Mouse (Mus musculus) lung, postnatal 4 days (tissue): ENCODE data around the gene Bcl10.
A peak's percentile ranks its signal among the peaks of the same experiment; 100 is the strongest.
"Not testable (repeated sequence)": the region's sequence is repeated elsewhere in the genome, so short reads cannot be mapped to it uniquely, and the experiment has no call there.

ENCODE experiments used
- DNase-seq, 2 experiments: peaks; one replicate each; pipeline ENCODE4 v3.0.0; 2021

Bcl10 gene

DNA sequence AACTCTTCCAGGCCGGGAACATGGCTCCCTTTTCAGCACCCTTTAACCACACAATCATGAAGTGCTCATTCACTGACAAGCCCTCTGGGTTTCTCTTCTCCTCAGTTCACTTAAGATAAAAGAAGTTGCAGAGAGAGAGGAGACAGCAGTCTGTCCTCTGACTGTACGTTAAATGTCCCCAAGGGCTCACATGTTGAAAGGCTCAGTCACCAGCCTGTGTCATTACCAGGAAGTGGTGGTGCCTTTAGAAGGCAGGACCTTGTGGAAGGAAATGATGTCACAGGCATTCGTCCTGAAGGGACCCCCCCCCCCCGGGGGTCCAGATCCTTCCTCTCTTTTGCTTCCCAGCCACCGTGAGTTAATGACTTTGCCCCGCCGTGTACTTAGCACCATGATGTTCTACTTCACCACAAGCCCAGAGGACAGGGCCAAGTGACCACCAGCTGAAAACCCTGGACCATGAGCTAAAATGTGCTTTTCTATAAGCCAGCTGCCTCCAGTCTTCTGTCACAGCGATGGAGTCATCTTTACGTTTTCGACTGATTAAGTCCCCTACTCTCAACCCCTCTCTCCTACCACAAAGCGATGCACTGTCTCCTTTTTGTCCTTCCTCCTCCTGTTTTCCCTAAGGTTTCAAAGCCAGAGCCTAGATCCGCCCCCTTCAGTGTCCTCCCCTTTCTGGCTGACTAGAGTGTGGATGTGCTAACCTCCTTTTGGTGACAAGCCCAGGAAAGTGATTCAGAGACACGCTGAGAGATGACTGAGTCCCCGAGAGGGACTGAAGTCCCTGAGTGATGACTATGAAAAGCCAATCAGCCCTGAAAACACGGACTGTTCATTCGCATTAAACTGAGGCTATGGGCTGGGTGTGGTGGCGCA lies 28.9 kb downstream of the Bcl10 start:
- DNase-seq, result no peak

DNA sequence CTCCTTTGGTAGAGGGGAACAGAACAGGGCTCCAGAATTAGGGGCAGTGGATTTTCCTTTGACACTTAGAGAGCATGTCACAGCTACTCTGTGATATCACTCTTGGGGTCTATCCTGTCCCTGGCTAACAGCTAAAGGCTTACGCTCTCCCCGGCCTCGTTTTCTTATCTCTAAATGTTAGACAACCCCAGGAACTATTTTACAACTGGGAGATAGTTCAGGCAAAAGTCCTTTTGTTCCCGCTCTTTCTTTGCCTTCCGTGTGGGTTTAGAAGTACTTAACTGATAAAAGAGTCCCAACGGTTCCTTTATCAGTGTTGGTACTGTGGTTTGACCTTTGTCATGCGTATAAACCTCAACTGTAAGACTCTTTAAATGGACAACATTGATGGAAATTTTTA lies 30.3 kb downstream of the Bcl10 start:
- DNase-seq, result no peak

DNA sequence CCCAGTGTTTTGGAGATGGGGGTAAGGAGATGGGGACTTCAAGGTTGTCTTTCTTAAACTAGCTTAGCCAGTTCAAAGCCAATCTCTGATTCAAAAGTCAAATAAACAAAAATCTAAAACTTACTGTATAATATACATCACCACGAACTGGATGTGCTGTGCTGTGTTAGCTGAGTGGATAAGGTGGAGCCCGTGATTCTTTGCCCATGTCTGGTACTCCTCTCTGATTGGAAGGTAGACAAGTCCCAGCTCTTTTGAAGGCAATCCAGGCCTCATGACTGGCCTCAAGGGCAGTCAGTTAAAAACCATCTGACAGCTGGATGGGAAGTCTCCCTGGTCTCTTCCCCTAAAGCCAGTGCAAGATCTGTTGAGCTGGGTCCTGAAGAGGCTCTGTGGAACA lies 30.8 kb downstream of the Bcl10 start:
- DNase-seq, result no peak

DNA sequence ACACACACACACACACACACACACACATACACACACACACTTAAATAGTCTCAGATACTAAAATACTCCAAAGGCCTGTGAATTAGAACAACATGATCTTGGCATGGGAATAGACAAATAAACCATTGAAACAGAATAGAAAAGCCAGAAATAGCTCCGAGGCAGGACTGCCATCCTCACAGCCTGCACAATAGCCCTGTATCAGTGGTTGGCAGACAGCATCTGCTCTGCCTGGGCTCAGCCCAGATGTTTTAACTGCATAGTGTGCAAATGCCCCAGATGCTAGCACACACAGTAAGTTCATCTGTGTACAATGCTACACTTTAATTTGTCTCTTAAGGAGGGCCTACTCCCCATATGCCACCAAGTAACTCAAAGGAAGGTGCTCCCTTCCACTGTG lies 37.2 kb downstream of the Bcl10 start:
- DNase-seq, result no peak

DNA sequence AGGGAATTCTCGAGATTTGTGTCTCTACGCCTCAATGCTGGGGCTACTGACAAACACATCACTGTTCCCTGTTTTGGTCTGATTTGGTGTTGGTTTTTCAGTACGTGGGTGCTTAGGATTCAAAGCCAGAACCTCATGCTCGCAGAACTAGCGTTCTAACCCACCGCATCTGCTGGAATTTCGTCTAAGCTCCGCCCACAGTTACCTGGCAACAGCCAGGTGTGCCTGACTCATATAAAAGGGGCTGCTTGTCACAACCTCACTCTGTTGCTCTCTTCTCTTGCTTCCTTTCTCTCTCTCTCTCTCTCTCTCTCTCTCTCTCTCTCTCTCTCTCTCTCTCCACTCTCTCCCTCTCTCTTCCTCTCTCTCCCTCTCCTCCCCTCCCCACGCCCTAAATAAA lies 39.8 kb downstream of the Bcl10 start:
- DNase-seq, result peak; percentile 34 to 48

DNA sequence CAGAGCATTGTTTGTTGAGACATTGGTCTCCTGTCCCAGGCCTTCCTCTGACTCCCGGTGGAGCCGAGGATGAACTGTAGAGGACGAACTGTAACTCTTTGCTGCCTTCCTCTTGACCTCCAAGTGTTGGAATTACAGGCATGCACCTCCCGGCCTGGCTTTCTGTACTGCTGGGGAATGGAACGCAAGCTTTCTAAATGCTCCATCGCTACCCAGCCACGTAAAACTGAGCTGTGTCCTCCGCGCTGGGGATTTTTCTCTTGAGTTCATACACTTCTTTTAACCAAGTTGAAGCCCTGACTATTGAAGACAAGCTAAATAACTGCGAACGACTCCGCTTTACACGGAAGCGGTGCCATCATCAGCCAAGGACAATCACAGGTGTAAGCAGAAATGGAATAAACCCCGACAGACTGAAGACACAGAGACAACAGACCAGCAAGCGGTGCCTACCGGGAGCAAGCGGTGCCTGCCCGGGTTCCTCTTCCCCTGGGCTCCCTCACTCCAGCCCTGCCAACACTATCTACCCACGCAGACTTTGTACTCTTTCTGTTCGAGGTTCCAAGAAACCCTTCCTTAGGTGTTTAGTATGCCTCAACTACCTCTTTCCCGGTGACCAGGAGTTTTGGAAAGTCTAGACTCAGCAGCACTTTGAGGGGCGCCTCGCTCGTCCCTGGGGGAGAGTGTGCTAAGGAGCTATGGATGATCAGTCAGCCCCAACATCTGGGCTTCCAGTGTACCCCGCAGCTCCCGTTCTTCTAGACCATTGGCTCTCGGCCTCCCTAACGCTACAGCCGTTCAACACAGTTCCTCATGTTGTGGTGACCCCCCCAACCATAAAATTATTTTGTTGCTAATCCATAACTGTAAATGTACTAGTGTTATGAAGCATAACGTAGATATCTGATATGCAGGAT lies 40.8 kb downstream of the Bcl10 start:
- DNase-seq, result peak; percentile 47 to 67

DNA sequence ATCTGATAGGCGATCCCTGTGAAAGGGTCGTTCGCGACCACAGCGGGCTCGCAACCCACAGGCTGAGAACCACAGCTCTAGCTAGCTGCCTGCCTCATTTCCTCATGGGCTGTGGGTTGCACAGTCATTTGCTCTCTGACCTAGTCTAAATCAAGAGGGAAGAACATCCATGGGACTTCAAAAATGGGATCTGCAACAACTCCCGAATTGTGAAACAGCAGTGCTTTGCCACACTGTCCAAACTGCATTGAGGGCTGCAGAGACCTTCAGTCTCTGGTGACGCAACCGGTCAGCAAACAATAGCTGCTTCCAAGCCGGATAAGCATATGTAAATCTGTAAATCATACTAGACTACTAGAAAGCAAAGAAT lies 41.4 kb downstream of the Bcl10 start:
- DNase-seq, result peak; percentile 75 to 83

DNA sequence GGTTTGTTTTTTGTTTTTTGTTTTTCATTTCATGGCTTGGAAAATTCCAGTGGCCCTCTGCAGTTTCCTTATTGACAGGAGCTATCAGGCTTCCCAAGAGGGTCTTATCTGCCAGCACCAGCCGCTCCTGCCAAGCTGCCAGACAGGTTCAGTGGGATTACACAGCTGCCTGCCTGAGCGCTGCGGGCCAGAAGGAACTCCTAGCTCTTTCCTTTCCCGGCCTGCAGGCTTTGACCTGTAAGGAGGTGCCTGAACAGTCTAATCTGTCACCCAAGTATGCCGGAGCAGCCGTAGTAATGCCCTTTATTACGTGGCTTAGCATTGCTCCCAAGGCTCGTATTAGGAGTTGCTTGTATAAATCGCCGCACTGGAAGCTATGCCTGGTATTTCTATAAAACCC lies 41.9 kb downstream of the Bcl10 start:
- DNase-seq, result peak; percentile 83 to 92

DNA sequence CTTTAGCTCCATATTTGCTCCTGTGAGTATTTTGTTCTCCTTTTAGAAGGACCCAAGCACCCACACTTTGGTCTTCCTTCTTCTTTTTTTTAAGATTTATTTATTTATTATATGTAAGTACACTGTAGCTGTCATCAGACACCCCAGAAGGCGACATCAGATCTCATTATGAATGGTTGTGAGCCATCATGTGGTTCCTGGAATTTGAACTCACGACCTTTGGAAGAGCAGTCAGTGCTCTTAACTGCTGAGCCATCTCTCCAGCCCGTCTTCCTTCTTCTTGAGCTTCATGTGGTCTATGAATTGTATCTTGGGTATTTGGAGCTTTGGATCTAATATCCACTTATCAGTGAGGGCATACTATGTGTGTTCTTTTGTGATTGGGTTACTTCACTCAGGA lies 43.0 kb downstream of the Bcl10 start:
- DNase-seq, result not testable (repeated sequence)

DNA sequence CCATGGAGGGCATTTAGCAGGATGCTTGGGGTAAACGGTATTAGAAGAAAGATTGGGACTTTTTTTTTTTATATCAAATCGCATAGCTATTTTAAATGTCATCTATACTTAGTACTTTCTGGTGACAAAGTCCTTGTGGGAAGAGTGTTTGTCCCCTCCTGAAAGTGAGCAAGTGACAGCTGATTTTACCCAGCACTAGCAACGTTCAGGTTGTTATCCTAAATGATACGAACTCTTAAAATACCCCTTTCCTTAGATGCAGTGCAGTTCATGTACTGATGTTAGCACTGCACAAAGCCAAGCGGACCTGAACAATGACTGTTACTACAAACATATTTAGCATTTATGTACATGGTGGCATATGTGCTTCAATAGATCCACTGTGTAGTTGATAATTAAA lies 44.2 kb downstream of the Bcl10 start:
- DNase-seq, result no peak

DNA sequence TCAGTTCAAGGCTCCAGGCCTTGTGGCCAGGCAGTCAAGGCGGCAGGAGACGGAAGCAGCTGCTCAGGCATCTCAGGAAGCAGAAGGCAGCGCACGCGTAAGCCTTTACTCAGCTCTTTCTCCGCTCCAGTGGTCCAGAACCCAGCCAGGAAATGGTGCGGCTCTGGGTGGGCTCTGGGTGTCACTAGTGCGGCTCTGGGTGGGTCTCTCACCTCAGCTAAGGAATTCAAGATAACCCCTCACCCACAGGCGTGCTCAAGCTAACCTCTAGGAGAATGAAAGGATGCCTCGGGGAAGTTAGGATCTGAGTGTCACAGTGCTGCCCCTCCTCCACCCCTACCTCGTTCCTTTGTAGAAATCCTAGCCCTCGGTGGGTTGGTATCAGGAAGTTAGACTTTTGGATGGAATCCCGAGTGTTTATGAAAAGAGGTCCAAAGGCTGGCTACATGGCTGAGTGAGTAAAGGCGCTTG lies 46.5 kb downstream of the Bcl10 start:
- DNase-seq, result no peak

DNA sequence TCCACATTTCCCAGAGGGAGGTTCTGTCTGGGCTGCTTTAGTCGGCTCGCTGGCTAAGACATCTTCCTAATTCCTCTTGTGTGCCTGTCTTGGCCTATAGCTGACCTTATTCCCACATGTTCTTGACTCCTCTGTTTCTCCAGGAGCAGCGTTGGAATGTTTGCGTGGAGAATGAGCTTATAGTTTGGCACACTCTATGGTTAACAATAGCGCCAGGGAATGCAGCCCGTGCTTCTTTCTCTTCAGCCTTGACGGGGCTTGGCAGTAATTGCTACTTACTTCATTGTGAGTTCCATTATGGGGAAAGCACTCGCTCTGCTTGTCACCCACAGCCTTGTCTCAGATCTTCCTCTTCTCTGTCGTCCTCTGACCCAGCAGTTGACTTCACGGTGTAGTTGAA lies 48.9 kb downstream of the Bcl10 start:
- DNase-seq, result peak in 1 of 2 experiments; percentile 19

DNA sequence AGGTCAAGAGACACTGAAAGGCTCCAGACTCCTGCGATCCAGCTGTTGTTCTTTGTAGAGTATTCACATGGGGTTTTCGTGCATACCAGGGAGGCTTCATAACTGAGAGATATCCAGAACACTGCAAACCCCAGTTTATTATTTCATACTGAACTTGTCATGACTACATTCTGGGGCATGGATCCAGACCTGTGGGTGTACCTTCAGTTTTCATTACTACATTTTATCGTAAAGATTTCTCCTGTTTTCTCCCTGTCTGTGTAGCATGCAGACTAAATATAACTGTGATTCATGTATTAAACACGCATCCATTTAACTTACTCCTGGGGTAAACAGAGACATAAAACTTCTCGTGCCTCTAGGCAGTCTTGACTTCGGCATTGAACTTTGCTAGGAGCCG lies 52.4 kb downstream of the Bcl10 start:
- no peak for DNase-seq
